Mouse (Mus musculus) right cerebral cortex, postnatal 14 days (tissue): ENCODE data around the gene Mctp2.

ENCODE experiments used
- DNase-seq: peaks from one replicate; pipeline ENCODE4 v3.0.0; 2022

Mctp2 gene

GRCm38 (mm10) chr7:72089463-72090175, 216.8 kb downstream of the Mctp2 start:
- DNase-seq: no peak

GRCm38 (mm10) chr7:72080705-72081104, 225.7 kb downstream of the Mctp2 start:
- no peak for DNase-seq

GRCm38 (mm10) chr7:72078896-72079295, 227.5 kb downstream of the Mctp2 start:
- DNase-seq: no peak

GRCm38 (mm10) chr7:72071418-72072184, 234.8 kb downstream of the Mctp2 start:
- DNase-seq: no peak

- no peak for DNase-seq
Observed at GRCm38 (mm10) chr7:72068454-72068853, 238.0 kb downstream of the Mctp2 start.

- DNase-seq: no peak
Observed at GRCm38 (mm10) chr7:72066352-72066751, 240.1 kb downstream of the Mctp2 start.

- no peak for DNase-seq
Observed at GRCm38 (mm10) chr7:72051759-72052158, 254.6 kb downstream of the Mctp2 start.

- peak; percentile 10 for DNase-seq
Observed at GRCm38 (mm10) chr7:72047588-72048585, 258.5 kb downstream of the Mctp2 start.
